Mouse (Mus musculus): ENCODE data around the gene Pdzd8. TPM values are rescaled to one million over a fixed set of nuclear protein-coding genes. Genes with fewer than 3 reads are reported as not detected.
A peak's percentile ranks its signal among the peaks of the same experiment; 100 is the strongest.

Gene Pdzd8
- polyA plus RNA-seq, 1 experiment: 14.9 TPM

- Histone ChIP-seq H3K4me3 (ENCODE audit: control insufficient read depth, insufficient read depth, low read length) (no peak overlapping the region), H3K27me3 (ENCODE audit: control insufficient read depth, insufficient read depth, low read length) (no peaks in the 10 kb centered on the region), H3K36me3 (ENCODE audit: control insufficient read depth, insufficient read depth, low read length) (no peaks in the 10 kb centered on the region), H3K4me1 (replicated peaks; ENCODE audit: control insufficient read depth, insufficient read depth, low read length) (peaks cover 4% of the 10 kb centered on the region), H3K27ac (ENCODE audit: control insufficient read depth, insufficient read depth, low read length) (no peak overlapping the region)
- peak; percentile 11 for DNase-seq
- 26% methylated on average over 7 of the region's 7 CpGs for WGBS
- TF ChIP-seq CTCF (IDR thresholded peaks at IDR 0.05; ENCODE audit: borderline replicate concordance, control insufficient read depth, extremely low read depth, insufficient read depth, low read length, poor library complexity): no peak
- TF ChIP-seq POLR2A (IDR thresholded peaks at IDR 0.05; ENCODE audit: control insufficient read depth, extremely low read depth, insufficient read depth, low read length, poor library complexity): no peak
Measured at GRCm38 (mm10) chr19:59350273-59350903, 4.8 kb upstream of the Pdzd8 start.

GRCm38 (mm10) chr19:59349329-59349960, 3.9 kb upstream of the Pdzd8 start:
- Histone ChIP-seq H3K4me3 (ENCODE audit: control insufficient read depth, insufficient read depth, low read length) (no peak overlapping the region), H3K27ac (ENCODE audit: control insufficient read depth, insufficient read depth, low read length) (no peak overlapping the region), H3K27me3 (ENCODE audit: control insufficient read depth, insufficient read depth, low read length) (no peaks in the 10 kb centered on the region), H3K36me3 (ENCODE audit: control insufficient read depth, insufficient read depth, low read length) (no peaks in the 10 kb centered on the region), H3K4me1 (replicated peaks; ENCODE audit: control insufficient read depth, insufficient read depth, low read length) (peaks cover 6% of the 10 kb centered on the region)
- WGBS: 94% methylated on average over 6 of the region's 6 CpGs
- DNase-seq: no peak
- TF ChIP-seq POLR2A (IDR thresholded peaks at IDR 0.05; ENCODE audit: control insufficient read depth, extremely low read depth, insufficient read depth, low read length, poor library complexity): no peak
- TF ChIP-seq CTCF (IDR thresholded peaks at IDR 0.05; ENCODE audit: borderline replicate concordance, control insufficient read depth, extremely low read depth, insufficient read depth, low read length, poor library complexity): no peak

DNA sequence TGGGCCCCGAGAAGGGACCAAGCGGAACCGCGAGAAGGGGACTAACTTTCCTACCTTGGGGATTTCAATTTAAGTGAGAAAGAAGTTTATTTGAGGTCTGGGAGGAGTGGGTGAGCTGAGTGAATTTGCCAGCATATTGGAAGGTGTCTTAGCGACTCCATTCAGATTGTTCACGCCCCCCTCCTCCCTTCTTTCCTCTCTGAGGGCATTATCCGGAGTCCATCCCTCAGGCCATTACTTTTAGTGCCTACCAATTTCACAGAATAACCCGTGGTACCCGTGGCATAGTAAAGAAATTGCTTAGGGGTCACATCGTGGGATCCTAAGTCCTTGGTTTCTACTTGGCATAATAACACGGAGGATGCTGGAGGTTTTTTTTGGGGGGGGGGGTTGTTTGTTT, 745 bp upstream of the Pdzd8 start:
- no peaks in the 10 kb centered on the region for H3K27me3 ChIP-seq (ENCODE audit: control insufficient read depth, insufficient read depth, low read length)
- H3K4me1 ChIP-seq (replicated peaks; ENCODE audit: control insufficient read depth, insufficient read depth, low read length): peaks cover 11% of the 10 kb centered on the region
- no peak for DNase-seq
- TF ChIP-seq POLR2A (IDR thresholded peaks at IDR 0.05; ENCODE audit: control insufficient read depth, extremely low read depth, insufficient read depth, low read length, poor library complexity): no peak
- TF ChIP-seq CTCF (IDR thresholded peaks at IDR 0.05; ENCODE audit: borderline replicate concordance, control insufficient read depth, extremely low read depth, insufficient read depth, low read length, poor library complexity): no peak
- WGBS: 14% methylated on average over 11 of the region's 11 CpGs
- H3K4me3 ChIP-seq (ENCODE audit: control insufficient read depth, insufficient read depth, low read length): peak overlapping the region; percentile 85
- no peak overlapping the region for H3K27ac ChIP-seq (ENCODE audit: control insufficient read depth, insufficient read depth, low read length)
- H3K36me3 ChIP-seq (ENCODE audit: control insufficient read depth, insufficient read depth, low read length): no peaks in the 10 kb centered on the region

- TF ChIP-seq POLR2A (IDR thresholded peaks at IDR 0.05; ENCODE audit: control insufficient read depth, extremely low read depth, insufficient read depth, low read length, poor library complexity) (0 out of 2 replicates have a peak, but pooled peaks have one; percentile 31), CTCF (IDR thresholded peaks at IDR 0.05; ENCODE audit: borderline replicate concordance, control insufficient read depth, extremely low read depth, insufficient read depth, low read length, poor library complexity) (no peak)
- DNase-seq: peak; percentile 65
- no peaks in the 10 kb centered on the region for H3K36me3 ChIP-seq (ENCODE audit: control insufficient read depth, insufficient read depth, low read length)
- peak overlapping the region; percentile 27; the same call in 1 of the 2 replicates for H3K27ac ChIP-seq (ENCODE audit: control insufficient read depth, insufficient read depth, low read length)
- no peaks in the 10 kb centered on the region for H3K27me3 ChIP-seq (ENCODE audit: control insufficient read depth, insufficient read depth, low read length)
- peaks cover 7% of the 10 kb centered on the region for H3K4me1 ChIP-seq (replicated peaks; ENCODE audit: control insufficient read depth, insufficient read depth, low read length)
- peak overlapping the region; percentile 85 for H3K4me3 ChIP-seq (ENCODE audit: control insufficient read depth, insufficient read depth, low read length)
- WGBS: under 1% methylated on average over 69 of the region's 70 CpGs
Measured at GRCm38 (mm10) chr19:59345081-59345657, 411 bp downstream of the Pdzd8 start.

- TF ChIP-seq CTCF (IDR thresholded peaks at IDR 0.05; ENCODE audit: borderline replicate concordance, control insufficient read depth, extremely low read depth, insufficient read depth, low read length, poor library complexity) (no peak), POLR2A (IDR thresholded peaks at IDR 0.05; ENCODE audit: control insufficient read depth, extremely low read depth, insufficient read depth, low read length, poor library complexity) (no peak)
- under 1% methylated on average over 14 of the region's 14 CpGs for WGBS
- H3K27ac ChIP-seq (ENCODE audit: control insufficient read depth, insufficient read depth, low read length): no peak overlapping the region
Measured at GRCm38 (mm10) chr19:59344304-59344711, 1.3 kb downstream of the Pdzd8 start.

DNA sequence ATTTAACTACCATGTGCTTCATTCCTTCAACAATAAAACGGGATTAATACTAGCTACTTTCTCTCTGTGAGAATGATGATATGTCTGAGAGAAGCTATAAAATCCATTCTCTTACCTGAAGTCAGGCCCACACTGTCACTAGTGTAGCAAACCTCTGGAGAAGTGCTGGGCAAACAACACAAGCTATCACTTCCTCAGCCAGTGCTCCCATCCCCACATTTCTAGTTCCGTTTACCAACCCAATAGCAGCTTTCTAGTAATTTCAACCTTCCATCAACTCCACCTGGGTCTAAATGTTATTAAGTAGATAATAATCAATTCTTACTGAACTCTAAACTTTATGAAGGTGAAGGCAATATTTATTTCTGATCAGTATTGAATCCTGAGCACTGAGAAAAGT, 2.6 kb downstream of the Pdzd8 start:
- H3K36me3 ChIP-seq (ENCODE audit: control insufficient read depth, insufficient read depth, low read length): no peaks in the 10 kb centered on the region
- no peak overlapping the region for H3K27ac ChIP-seq (ENCODE audit: control insufficient read depth, insufficient read depth, low read length)
- no peak overlapping the region for H3K4me3 ChIP-seq (ENCODE audit: control insufficient read depth, insufficient read depth, low read length)
- DNase-seq: no peak
- 20% methylated on average over 2 of the region's 2 CpGs for WGBS
- no peaks in the 10 kb centered on the region for H3K27me3 ChIP-seq (ENCODE audit: control insufficient read depth, insufficient read depth, low read length)
- peaks cover 7% of the 10 kb centered on the region for H3K4me1 ChIP-seq (replicated peaks; ENCODE audit: control insufficient read depth, insufficient read depth, low read length)
- no peak for TF ChIP-seq CTCF (IDR thresholded peaks at IDR 0.05; ENCODE audit: borderline replicate concordance, control insufficient read depth, extremely low read depth, insufficient read depth, low read length, poor library complexity)
- no peak for TF ChIP-seq POLR2A (IDR thresholded peaks at IDR 0.05; ENCODE audit: control insufficient read depth, extremely low read depth, insufficient read depth, low read length, poor library complexity)

More at GRCm38 (mm10) chr19:59344304-59344711, 1.3 kb downstream of the Pdzd8 start:
- H3K4me3 ChIP-seq (ENCODE audit: control insufficient read depth, insufficient read depth, low read length): peak overlapping the region; percentile 85
- peaks cover 7% of the 10 kb centered on the region for H3K4me1 ChIP-seq (replicated peaks; ENCODE audit: control insufficient read depth, insufficient read depth, low read length)
- no peaks in the 10 kb centered on the region for H3K36me3 ChIP-seq (ENCODE audit: control insufficient read depth, insufficient read depth, low read length)
- H3K27me3 ChIP-seq (ENCODE audit: control insufficient read depth, insufficient read depth, low read length): no peaks in the 10 kb centered on the region
- DNase-seq: peak; percentile 52

Data from thymus, adult 2 months (tissue).